Mouse (Mus musculus): ENCODE data around the gene Capg. TPM values are rescaled to one million over a fixed set of nuclear protein-coding genes. Genes with fewer than 3 reads are reported as not detected.

The Capg gene
- polyA plus RNA-seq, 1 experiment from 2014 or later = 94.3 TPM

GRCm38 (mm10) chr6:72597956-72598753, 54.0 kb downstream of the Capg start, which contains the start of the genes Elmod3 and Retsat:
Gene Elmod3, minus strand, starts transcription at chr6:72598413.
Gene Retsat, plus strand, starts transcription at chr6:72598475.
- Histone ChIP-seq H3K36me3 (ENCODE audit: insufficient read depth, low read length) (peaks cover under 1% of the 10 kb centered on the region; the same call in 1 of the 2 replicates), H3K4me1 (ENCODE audit: insufficient read depth, low read length) (peaks cover 20% of the 10 kb centered on the region), H3K4me2 (replicated peaks; ENCODE audit: low read depth, low read length) (peak within 1 kb of the TSS; percentile 87), H3K9ac (replicated peaks; ENCODE audit: low read length) (peak within 1 kb of the TSS; percentile 77), H3K27me3 (ENCODE audit: insufficient read depth, low read length) (no peaks in the 10 kb centered on the region), H3K27ac (ENCODE audit: low read length) (peak within 1 kb of the TSS; percentile 85), H3K4me3 (ENCODE audit: low read length) (peak within 1 kb of the TSS; percentile 56), H3K9me3 (ENCODE audit: low read length) (no peaks in the 10 kb centered on the region)
- under 1% methylated on average over 38 of the region's 38 CpGs for WGBS
- peak; percentile 94 for ATAC-seq (ENCODE audit: low FRiP score, low TSS enrichment)

DNA sequence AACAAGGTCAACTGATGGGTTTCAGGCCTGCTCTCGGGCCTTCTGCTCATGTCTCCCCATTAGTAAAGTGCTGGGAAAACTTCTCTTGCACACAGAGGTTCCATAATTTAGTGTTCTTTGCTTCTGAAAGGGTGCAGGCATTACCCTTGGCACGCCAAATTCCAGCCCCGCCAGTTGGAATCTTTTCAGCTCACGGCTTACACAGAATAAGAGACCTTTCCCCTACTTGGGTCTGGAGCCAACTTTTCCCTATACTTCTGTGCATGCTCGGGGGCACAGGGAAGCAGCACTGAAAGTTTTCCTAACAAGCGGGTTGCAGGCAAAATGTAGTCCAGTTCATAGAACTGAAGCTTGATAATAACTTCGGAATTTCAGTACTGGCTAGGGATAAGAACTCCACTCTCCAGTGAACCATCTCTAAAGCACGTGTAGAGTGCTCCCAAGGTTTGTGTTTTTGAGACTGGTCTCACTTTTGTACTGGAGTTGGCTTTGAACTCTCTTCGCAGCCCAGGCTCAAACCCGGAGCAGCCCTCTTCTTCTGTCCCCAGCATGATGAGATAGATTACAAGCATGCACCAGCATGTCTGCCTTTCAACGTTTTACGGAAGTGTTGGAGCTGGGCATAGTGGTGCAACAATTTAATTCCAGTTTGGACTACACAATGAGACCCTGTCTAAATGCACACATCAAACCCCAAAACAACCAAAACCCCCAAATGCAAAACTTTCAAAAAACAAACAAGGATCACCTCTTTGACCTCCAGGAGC, 54.8 kb downstream of the Capg start:
- Histone ChIP-seq H3K27ac (ENCODE audit: low read length) (peak overlapping the region; percentile 85), H3K27me3 (ENCODE audit: insufficient read depth, low read length) (no peaks in the 10 kb centered on the region), H3K4me1 (ENCODE audit: insufficient read depth, low read length) (peaks cover 20% of the 10 kb centered on the region), H3K4me2 (replicated peaks; ENCODE audit: low read depth, low read length) (peak overlapping the region; percentile 87), H3K4me3 (ENCODE audit: low read length) (peak overlapping the region; percentile 56), H3K9me3 (ENCODE audit: low read length) (no peaks in the 10 kb centered on the region), H3K36me3 (ENCODE audit: insufficient read depth, low read length) (peaks cover 6% of the 10 kb centered on the region; the same call in 1 of the 2 replicates), H3K9ac (replicated peaks; ENCODE audit: low read length) (peak overlapping the region; percentile 77)
- ATAC-seq (ENCODE audit: low FRiP score, low TSS enrichment) = peak; percentile 32
- WGBS = 37% methylated on average over 12 of the region's 12 CpGs

GRCm38 (mm10) chr6:72600216-72600615, 56.0 kb downstream of the Capg start:
- H3K9me3 ChIP-seq (ENCODE audit: low read length) = no peaks in the 10 kb centered on the region
- no peak overlapping the region for H3K4me2 ChIP-seq (replicated peaks; ENCODE audit: low read depth, low read length)
- no peak overlapping the region for H3K9ac ChIP-seq (replicated peaks; ENCODE audit: low read length)
- 77% methylated on average over 6 of the region's 6 CpGs for WGBS
- H3K4me1 ChIP-seq (ENCODE audit: insufficient read depth, low read length) = peaks cover 20% of the 10 kb centered on the region
- H3K36me3 ChIP-seq (ENCODE audit: insufficient read depth, low read length) = peaks cover 6% of the 10 kb centered on the region; the same call in 1 of the 2 replicates
- H3K27me3 ChIP-seq (ENCODE audit: insufficient read depth, low read length) = no peaks in the 10 kb centered on the region
- H3K27ac ChIP-seq (ENCODE audit: low read length) = no peak overlapping the region
- ATAC-seq (ENCODE audit: low FRiP score, low TSS enrichment) = no peak
- H3K4me3 ChIP-seq (ENCODE audit: low read length) = no peak overlapping the region

DNA sequence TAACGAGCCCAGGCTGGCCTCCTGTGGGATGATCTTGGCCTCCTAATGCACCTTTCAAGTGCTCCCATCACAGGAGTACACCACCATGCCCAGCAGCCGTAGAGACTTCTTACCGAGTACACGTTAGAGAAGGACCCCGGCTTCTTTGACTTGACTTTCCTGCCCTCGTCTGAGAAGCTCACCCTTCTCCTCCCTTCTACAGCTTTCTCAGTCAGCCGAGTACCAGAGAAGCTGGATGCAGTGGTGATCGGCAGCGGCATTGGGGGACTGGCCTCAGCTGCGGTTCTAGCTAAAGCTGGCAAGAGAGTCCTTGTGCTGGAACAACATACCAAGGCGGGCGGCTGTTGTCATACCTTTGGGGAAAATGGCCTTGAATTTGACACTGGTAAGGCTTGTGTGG, 56.6 kb downstream of the Capg start:
- Histone ChIP-seq H3K4me3 (ENCODE audit: low read length) (no peak overlapping the region), H3K27ac (ENCODE audit: low read length) (no peak overlapping the region), H3K9ac (replicated peaks; ENCODE audit: low read length) (no peak overlapping the region), H3K9me3 (ENCODE audit: low read length) (no peaks in the 10 kb centered on the region), H3K4me1 (ENCODE audit: insufficient read depth, low read length) (peaks cover 20% of the 10 kb centered on the region), H3K27me3 (ENCODE audit: insufficient read depth, low read length) (no peaks in the 10 kb centered on the region), H3K4me2 (replicated peaks; ENCODE audit: low read depth, low read length) (no peak overlapping the region), H3K36me3 (ENCODE audit: insufficient read depth, low read length) (peaks cover 9% of the 10 kb centered on the region; the same call in 1 of the 2 replicates)
- 87% methylated on average over 12 of the region's 12 CpGs for WGBS
- ATAC-seq (ENCODE audit: low FRiP score, low TSS enrichment) = no peak

DNA sequence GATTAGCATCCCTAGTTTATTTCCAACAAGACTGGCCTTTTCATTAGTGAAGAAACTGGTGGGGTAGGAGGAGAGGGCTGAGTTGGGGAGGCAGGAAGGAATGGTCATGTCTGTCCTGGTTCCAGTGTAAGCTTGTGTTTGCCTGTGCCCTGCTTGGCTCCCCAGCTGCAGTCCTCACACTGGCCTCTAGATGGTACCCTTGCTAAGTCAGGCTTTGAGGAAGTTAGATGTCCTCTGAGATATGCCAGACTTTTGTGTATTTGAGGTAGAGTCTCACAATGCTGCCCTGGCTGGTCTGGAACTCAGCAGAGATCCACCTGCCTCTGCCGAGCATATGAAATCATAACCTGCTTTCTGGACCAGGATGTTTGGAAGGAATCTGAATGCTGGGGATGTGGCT, 57.5 kb downstream of the Capg start:
- Histone ChIP-seq H3K4me2 (replicated peaks; ENCODE audit: low read depth, low read length) (no peak overlapping the region), H3K36me3 (ENCODE audit: insufficient read depth, low read length) (peaks cover 18% of the 10 kb centered on the region), H3K4me1 (ENCODE audit: insufficient read depth, low read length) (peaks cover 20% of the 10 kb centered on the region), H3K9me3 (ENCODE audit: low read length) (no peaks in the 10 kb centered on the region), H3K27me3 (ENCODE audit: insufficient read depth, low read length) (no peaks in the 10 kb centered on the region), H3K9ac (replicated peaks; ENCODE audit: low read length) (no peak overlapping the region), H3K27ac (ENCODE audit: low read length) (no peak overlapping the region), H3K4me3 (ENCODE audit: low read length) (no peak overlapping the region)
- WGBS = 50% methylated on average over 1 of the region's 1 CpGs
- ATAC-seq (ENCODE audit: low FRiP score, low TSS enrichment) = no peak

DNA sequence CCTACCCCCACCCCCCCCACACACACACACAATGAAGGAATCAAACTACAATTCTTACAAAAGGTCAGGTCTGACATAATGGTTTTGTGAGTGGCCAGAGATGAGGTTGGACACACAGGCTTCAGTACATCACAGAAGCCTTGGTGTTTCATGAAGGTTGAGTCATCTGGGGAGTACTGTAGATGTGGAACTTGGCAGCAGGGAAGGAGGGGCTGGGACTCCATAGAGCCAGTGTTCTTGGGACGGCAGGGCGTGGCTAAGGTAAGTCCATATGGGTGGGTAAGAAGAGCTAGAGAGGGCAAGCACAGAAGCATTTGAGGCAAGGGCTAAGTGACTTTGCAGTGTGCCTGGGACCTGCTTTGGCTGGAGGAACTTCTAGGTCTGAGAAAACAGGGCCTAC, 59.9 kb downstream of the Capg start:
- 82% methylated on average over 2 of the region's 2 CpGs for WGBS
- no peak overlapping the region for H3K4me2 ChIP-seq (replicated peaks; ENCODE audit: low read depth, low read length)
- H3K9ac ChIP-seq (replicated peaks; ENCODE audit: low read length) = no peak overlapping the region
- peaks cover 28% of the 10 kb centered on the region for H3K36me3 ChIP-seq (ENCODE audit: insufficient read depth, low read length)
- H3K4me1 ChIP-seq (ENCODE audit: insufficient read depth, low read length) = peaks cover 4% of the 10 kb centered on the region
- no peak overlapping the region for H3K4me3 ChIP-seq (ENCODE audit: low read length)
- no peak for ATAC-seq (ENCODE audit: low FRiP score, low TSS enrichment)
- H3K27ac ChIP-seq (ENCODE audit: low read length) = no peak overlapping the region
- H3K9me3 ChIP-seq (ENCODE audit: low read length) = no peaks in the 10 kb centered on the region
- H3K27me3 ChIP-seq (ENCODE audit: insufficient read depth, low read length) = no peaks in the 10 kb centered on the region

DNA sequence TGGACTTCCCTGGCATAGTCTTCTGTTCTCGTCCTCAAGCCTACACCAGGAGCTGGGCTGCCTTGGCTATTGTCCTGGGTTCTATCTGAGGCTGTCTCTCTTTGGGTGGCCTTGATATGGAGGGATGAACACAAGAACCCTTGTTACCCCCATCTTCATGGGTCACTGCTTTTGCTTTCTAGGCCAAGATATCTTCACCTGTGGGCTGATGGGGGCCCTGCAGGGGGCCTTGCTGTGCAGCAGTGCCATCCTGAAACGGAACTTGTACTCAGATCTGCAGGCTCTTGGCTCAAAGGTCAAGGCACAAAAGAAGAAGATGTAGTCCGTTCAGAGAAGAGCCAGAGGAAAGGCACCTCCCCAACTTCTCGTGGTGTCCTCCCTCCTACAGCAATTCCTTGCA, 62.9 kb downstream of the Capg start:
- no peak overlapping the region for H3K4me3 ChIP-seq (ENCODE audit: low read length)
- 82% methylated on average over 4 of the region's 4 CpGs for WGBS
- H3K27ac ChIP-seq (ENCODE audit: low read length) = no peak overlapping the region
- ATAC-seq (ENCODE audit: low FRiP score, low TSS enrichment) = no peak
- no peaks in the 10 kb centered on the region for H3K4me1 ChIP-seq (ENCODE audit: insufficient read depth, low read length)
- no peak overlapping the region for H3K4me2 ChIP-seq (replicated peaks; ENCODE audit: low read depth, low read length)
- no peaks in the 10 kb centered on the region for H3K9me3 ChIP-seq (ENCODE audit: low read length)
- H3K27me3 ChIP-seq (ENCODE audit: insufficient read depth, low read length) = no peaks in the 10 kb centered on the region
- no peak overlapping the region for H3K9ac ChIP-seq (replicated peaks; ENCODE audit: low read length)
- H3K36me3 ChIP-seq (ENCODE audit: insufficient read depth, low read length) = peaks cover 51% of the 10 kb centered on the region

DNA sequence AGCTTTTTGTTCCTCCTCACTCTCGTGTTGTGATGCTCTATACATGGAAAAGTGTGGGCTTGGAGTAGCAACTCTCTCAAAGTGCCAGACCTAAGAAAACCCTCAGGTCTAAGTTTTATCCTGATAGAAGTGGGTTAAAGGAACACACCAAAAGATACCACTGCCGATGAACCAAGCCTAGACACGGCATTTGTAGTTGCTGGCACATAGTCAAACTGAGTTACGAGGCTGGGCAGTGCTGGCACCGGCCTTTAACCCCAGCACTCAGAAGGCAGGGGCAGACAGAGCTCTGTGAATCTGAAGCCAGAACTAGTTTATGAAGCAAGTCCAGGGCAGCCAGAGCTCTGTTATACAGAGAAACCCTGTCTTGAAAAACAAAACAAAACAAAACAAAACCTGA, 63.5 kb downstream of the Capg start:
- no peaks in the 10 kb centered on the region for H3K27me3 ChIP-seq (ENCODE audit: insufficient read depth, low read length)
- no peaks in the 10 kb centered on the region for H3K9me3 ChIP-seq (ENCODE audit: low read length)
- H3K4me1 ChIP-seq (ENCODE audit: insufficient read depth, low read length) = no peaks in the 10 kb centered on the region
- H3K27ac ChIP-seq (ENCODE audit: low read length) = no peak overlapping the region
- no peak overlapping the region for H3K4me3 ChIP-seq (ENCODE audit: low read length)
- peaks cover 52% of the 10 kb centered on the region for H3K36me3 ChIP-seq (ENCODE audit: insufficient read depth, low read length)
- no peak overlapping the region for H3K4me2 ChIP-seq (replicated peaks; ENCODE audit: low read depth, low read length)
- 75% methylated on average over 5 of the region's 5 CpGs for WGBS
- ATAC-seq (ENCODE audit: low FRiP score, low TSS enrichment) = no peak
- no peak overlapping the region for H3K9ac ChIP-seq (replicated peaks; ENCODE audit: low read length)

DNA sequence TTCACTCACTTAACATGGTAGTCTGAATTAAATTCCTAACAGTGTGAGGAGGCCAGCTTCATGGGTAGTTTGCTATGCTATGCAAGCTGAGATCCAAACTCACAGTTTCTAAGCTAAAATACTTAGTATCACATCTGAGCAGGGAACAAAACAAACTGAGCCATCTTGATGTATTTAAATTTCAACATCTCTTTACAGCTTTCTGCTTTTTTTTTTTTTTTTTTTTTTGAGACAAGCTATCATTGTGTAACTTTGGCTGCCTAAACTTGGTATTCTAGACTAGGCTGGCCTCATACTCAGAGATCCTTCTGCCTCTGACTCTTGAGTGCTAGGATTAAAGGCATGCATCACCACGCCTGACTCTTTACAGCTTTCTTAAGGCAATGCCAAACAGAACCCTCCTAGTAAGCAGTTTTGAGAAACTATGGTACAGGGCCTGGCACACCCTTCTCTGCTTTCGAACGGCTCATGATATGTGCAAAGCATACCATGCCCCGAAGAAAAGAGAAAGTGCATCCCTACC, 64.5 kb downstream of the Capg start:
- Histone ChIP-seq H3K27ac (ENCODE audit: low read length) (no peak overlapping the region), H3K36me3 (ENCODE audit: insufficient read depth, low read length) (peaks cover 52% of the 10 kb centered on the region), H3K9me3 (ENCODE audit: low read length) (no peaks in the 10 kb centered on the region), H3K4me2 (replicated peaks; ENCODE audit: low read depth, low read length) (no peak overlapping the region), H3K4me1 (ENCODE audit: insufficient read depth, low read length) (no peaks in the 10 kb centered on the region; the same call in 1 of the 2 replicates), H3K27me3 (ENCODE audit: insufficient read depth, low read length) (no peaks in the 10 kb centered on the region), H3K4me3 (ENCODE audit: low read length) (no peak overlapping the region), H3K9ac (replicated peaks; ENCODE audit: low read length) (no peak overlapping the region)
- ATAC-seq (ENCODE audit: low FRiP score, low TSS enrichment) = no peak
- 93% methylated on average over 4 of the region's 4 CpGs for WGBS

All from kidney, embryonic 16.5 days (tissue).